Mouse (Mus musculus) forebrain, embryonic 11.5 days (tissue): ENCODE measurements around the gene Stap2. TPM values are rescaled to one million over a fixed set of nuclear protein-coding genes. Genes with fewer than 3 reads are reported as not detected.

Experiments used
- polyA plus RNA-seq: library from polyadenylated mRNA; unstranded; fragments of >200 nt; fragmentation: Nextera tagmentation; extraction: Ambion mirVana; gene quantifications from 2 replicates; pipeline ENCODE4 v1.2.1, GENCODE M21; 2014

Gene Stap2
- polyA plus RNA-seq, 1 experiment from 2014 or later: 5.3 TPM

Other genes starting within 250 kb of the Stap2 start
- gene Zfp119a, start 126.7 kb downstream of the Stap2 start, polyA plus RNA-seq: 9.5 and 9.9 TPM in 2 replicates
- 14.4 and 14.5 TPM in 2 replicates for gene Zfp959, start 113.5 kb downstream of the Stap2 start, polyA plus RNA-seq
- 5.5 and 8.5 TPM in 2 replicates for gene Zfp119b, start 56.1 kb downstream of the Stap2 start, polyA plus RNA-seq
- 2.0 and 2.1 TPM in 2 replicates for gene Ebi3, start 52.9 kb downstream of the Stap2 start, polyA plus RNA-seq
- 27.4 and 28.2 TPM in 2 replicates for gene Yju2, start 46.5 kb downstream of the Stap2 start, polyA plus RNA-seq
- gene Shd, start 35.1 kb downstream of the Stap2 start, polyA plus RNA-seq: 65.1 and 77.9 TPM in 2 replicates
- 61.9 and 71.1 TPM in 2 replicates for gene Fsd1, start 19.1 kb downstream of the Stap2 start, polyA plus RNA-seq
- gene Mpnd, start 127 bp upstream of the Stap2 start, polyA plus RNA-seq: 164 and 191 TPM in 2 replicates
- 129 and 133 TPM in 2 replicates for gene Sh3gl1, start 31.1 kb upstream of the Stap2 start, polyA plus RNA-seq
- 38.0 and 38.6 TPM in 2 replicates for gene Chaf1a, start 34.9 kb upstream of the Stap2 start, polyA plus RNA-seq
- 39.0 and 43.2 TPM in 2 replicates for gene Ubxn6, start 69.4 kb upstream of the Stap2 start, polyA plus RNA-seq
- gene Hdgfl2, start 74.0 kb upstream of the Stap2 start, polyA plus RNA-seq: 150 and 152 TPM in 2 replicates
- gene Plin4, start 104.2 kb upstream of the Stap2 start, polyA plus RNA-seq: 0.07 TPM in 2 replicates
- 0.21 TPM in 1 of 2 replicates, not detected in the other for gene Plin5, start 112.0 kb upstream of the Stap2 start, polyA plus RNA-seq
- 0.17 and 0.51 TPM in 2 replicates for gene Lrg1, start 116.4 kb upstream of the Stap2 start, polyA plus RNA-seq
- 1.4 and 2.5 TPM in 2 replicates for gene Sema6b, start 134.8 kb upstream of the Stap2 start, polyA plus RNA-seq
- 7.7 and 8.4 TPM in 2 replicates for gene Tnfaip8l1, start 156.9 kb upstream of the Stap2 start, polyA plus RNA-seq
- 55.4 and 64.0 TPM in 2 replicates for gene Mydgf, start 178.3 kb upstream of the Stap2 start, polyA plus RNA-seq
- 48.0 and 50.6 TPM in 2 replicates for gene Dpp9, start 213.3 kb upstream of the Stap2 start, polyA plus RNA-seq